Mouse (Mus musculus): ENCODE measurements around the gene Nudc. TPM values are rescaled to one million over a fixed set of nuclear protein-coding genes. Genes with fewer than 3 reads are reported as not detected.
"Not testable (repeated sequence)": the region's sequence is repeated elsewhere in the genome, so short reads cannot be mapped to it uniquely, and the experiment has no call there.

Nudc gene
- polyA plus RNA-seq, 1 experiment from 2014 or later = 355 TPM

DNA sequence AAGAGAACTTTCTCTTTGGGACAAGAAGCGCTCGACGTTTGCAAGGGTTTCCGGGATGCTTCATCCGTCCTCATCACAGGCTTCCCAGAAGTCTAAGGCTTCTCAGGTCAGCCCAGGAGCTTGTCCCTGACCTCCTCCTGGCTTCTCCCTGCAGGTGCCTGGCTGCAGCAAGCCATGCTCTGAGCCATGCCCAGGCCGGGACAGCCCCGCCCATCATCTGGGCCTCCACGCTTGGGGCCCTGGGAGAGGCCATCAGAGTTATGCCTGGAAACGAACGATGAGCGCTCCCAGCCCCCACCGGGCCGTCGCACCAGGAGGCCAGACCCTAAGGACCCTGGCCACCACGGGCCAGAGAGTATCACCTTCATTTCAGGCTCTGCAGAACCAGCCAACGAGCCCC lies 18.0 kb downstream of the Nudc start:
- no peaks in the 10 kb centered on the region for H3K27me3 ChIP-seq
- H3K9me3 ChIP-seq (replicated peaks) = no peaks in the 10 kb centered on the region
- 73% methylated on average over 16 of the region's 16 CpGs for WGBS
- no peak for ATAC-seq (ENCODE audit: insufficient number of reproducible peaks, low FRiP score, low TSS enrichment, low read depth)
- H3K36me3 ChIP-seq = peaks cover 51% of the 10 kb centered on the region
- H3K4me1 ChIP-seq = no peaks in the 10 kb centered on the region
- no peak overlapping the region for H3K27ac ChIP-seq (replicated peaks)
- H3K4me3 ChIP-seq (replicated peaks) = no peak overlapping the region
- H3K9ac ChIP-seq = no peak overlapping the region
- no peak overlapping the region for H3K4me2 ChIP-seq (replicated peaks)

- Histone ChIP-seq H3K36me3 (no peaks in the 10 kb centered on the region), H3K4me3 (replicated peaks) (no peak overlapping the region), H3K27me3 (peaks cover 39% of the 10 kb centered on the region), H3K9me3 (replicated peaks) (no peaks in the 10 kb centered on the region), H3K27ac (replicated peaks) (no peak overlapping the region), H3K4me2 (replicated peaks) (no peak overlapping the region), H3K4me1 (peaks cover 9% of the 10 kb centered on the region; the same call in 1 of the 2 replicates), H3K9ac (no peak overlapping the region)
- WGBS = 66% methylated on average over 2 of the region's 2 CpGs
- no peak for ATAC-seq (ENCODE audit: insufficient number of reproducible peaks, low FRiP score, low TSS enrichment, low read depth)
These were observed 24.3 kb downstream of the Nudc start for GRCm38 (mm10) chr4:133521502-133521901.

DNA sequence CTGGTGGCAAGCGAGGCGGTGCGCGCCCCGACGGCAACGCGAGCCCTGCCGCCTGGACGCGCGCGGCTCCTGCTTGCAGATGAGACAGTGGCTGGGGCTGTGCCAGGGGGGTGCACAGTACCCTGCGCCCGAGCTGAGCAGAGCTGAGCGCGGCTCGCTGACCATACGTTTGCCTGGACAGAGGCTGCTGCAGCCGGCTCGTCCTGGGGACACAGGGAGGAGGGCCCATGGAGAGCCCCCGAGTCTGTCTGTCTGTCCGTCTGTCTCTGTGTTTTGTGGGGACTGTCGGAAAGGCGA lies 26.5 kb downstream of the Nudc start:
- ATAC-seq (ENCODE audit: insufficient number of reproducible peaks, low FRiP score, low TSS enrichment, low read depth) = 0 out of 2 replicates have a peak, but pooled peaks have one; percentile 37
- no peak overlapping the region for H3K27ac ChIP-seq (replicated peaks)
- peaks cover 9% of the 10 kb centered on the region; the same call in 1 of the 2 replicates for H3K4me1 ChIP-seq
- WGBS = 3% methylated on average over 25 of the region's 25 CpGs
- no peaks in the 10 kb centered on the region for H3K9me3 ChIP-seq (replicated peaks)
- H3K4me3 ChIP-seq (replicated peaks) = peak overlapping the region; percentile 53
- H3K27me3 ChIP-seq = peaks cover 39% of the 10 kb centered on the region
- H3K4me2 ChIP-seq (replicated peaks) = peak overlapping the region; percentile 54
- peak overlapping the region; percentile 37 for H3K9ac ChIP-seq
- no peaks in the 10 kb centered on the region for H3K36me3 ChIP-seq

DNA sequence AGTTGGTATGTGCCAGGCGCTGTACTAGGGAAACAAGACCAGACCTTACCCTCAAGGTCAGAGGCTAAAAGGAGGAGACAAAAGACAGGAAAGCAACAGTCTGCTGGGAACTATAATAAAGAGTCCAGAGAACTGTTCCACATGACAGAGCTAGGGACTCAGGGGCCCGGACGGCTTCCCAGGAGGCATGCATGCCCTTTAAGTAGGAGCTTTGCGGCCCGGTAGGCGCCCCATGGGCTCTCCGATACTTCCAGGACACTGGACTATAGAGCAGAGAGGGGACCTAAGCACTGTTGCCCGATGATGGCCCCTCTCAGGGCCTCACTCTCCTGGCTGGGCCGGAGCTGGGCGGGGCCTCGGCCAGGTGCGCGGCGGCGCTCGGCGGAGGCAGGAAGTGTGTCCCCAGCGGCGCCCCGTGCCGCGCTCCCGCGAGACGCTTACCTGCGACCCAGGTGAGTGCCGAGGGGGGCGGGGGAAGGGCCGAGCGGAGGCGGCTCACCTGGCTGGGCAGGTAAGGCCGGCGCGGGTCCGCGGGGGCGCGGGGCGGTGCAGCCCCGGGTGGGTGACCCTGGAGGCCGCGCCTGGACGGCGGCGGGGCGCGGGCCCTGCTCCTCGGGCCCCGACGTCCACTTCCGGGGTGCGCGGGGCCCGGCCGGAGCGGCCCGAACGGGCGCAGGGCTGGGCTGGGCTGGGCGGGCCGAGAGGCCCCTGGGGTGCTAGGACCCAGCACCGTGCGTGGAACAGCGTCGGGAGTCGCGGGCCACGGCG lies 27.0 kb downstream of the Nudc start, which contains the start of gene Kdf1:
TSS of gene Kdf1 (plus strand) at position 363 of the 768 bp plus-strand sequence.
- H3K27ac ChIP-seq (replicated peaks) = no peak within 1 kb of the TSS
- no peaks in the 10 kb centered on the region for H3K36me3 ChIP-seq
- H3K4me2 ChIP-seq (replicated peaks) = peak within 1 kb of the TSS; percentile 54
- 3% methylated on average over 69 of the region's 69 CpGs for WGBS
- H3K4me3 ChIP-seq (replicated peaks) = peak within 1 kb of the TSS; percentile 53
- peaks cover 39% of the 10 kb centered on the region for H3K27me3 ChIP-seq
- peak; percentile 74 for ATAC-seq (ENCODE audit: insufficient number of reproducible peaks, low FRiP score, low TSS enrichment, low read depth)
- peak within 1 kb of the TSS; percentile 37 for H3K9ac ChIP-seq
- H3K4me1 ChIP-seq = peaks cover 9% of the 10 kb centered on the region; the same call in 1 of the 2 replicates
- H3K9me3 ChIP-seq (replicated peaks) = no peaks in the 10 kb centered on the region

DNA sequence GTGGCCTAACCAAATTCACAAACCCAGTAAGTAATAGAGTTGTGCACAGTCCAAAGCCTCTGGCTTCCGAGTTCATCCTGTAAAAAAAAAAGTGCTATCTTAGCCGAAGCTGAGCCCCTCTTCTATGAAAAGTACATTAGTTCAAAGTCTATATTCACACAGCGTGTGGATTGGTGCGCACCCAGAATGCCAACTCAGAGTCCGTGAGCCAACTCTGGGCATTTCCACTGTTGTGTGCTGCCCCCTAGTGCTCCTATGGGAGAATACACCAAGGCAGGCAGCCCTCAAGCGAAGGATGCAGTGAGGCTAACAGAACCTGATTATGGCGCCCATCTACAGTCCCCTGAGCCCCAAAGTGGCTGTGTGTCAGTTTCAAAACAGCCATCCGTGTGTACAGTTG lies 32.8 kb downstream of the Nudc start:
- WGBS = 13% methylated on average over 8 of the region's 8 CpGs

GRCm38 (mm10) chr4:133512511-133512910 lies 33.3 kb downstream of the Nudc start:
- not testable (repeated sequence) for H3K27me3 ChIP-seq; H3K36me3 ChIP-seq; H3K4me1 ChIP-seq; ATAC-seq (ENCODE audit: insufficient number of reproducible peaks, low FRiP score, low TSS enrichment, low read depth); H3K9ac ChIP-seq; H3K27ac ChIP-seq (replicated peaks); H3K9me3 ChIP-seq (replicated peaks); H3K4me3 ChIP-seq (replicated peaks); H3K4me2 ChIP-seq (replicated peaks)
- 40% methylated on average over 5 of the region's 5 CpGs for whole genome bisulfite sequencing

More for the DNA sequence above, 32.8 kb downstream of the Nudc start:
- Histone ChIP-seq H3K9ac (no peak overlapping the region), H3K27ac (replicated peaks) (no peak overlapping the region), H3K4me2 (replicated peaks) (no peak overlapping the region), H3K36me3 (no peaks in the 10 kb centered on the region), H3K4me1 (no peaks in the 10 kb centered on the region), H3K4me3 (replicated peaks) (no peak overlapping the region), H3K27me3 (peaks cover 8% of the 10 kb centered on the region), H3K9me3 (replicated peaks) (no peaks in the 10 kb centered on the region)
- peak; percentile 51; the same call in 1 of the 2 replicates for ATAC-seq (ENCODE audit: insufficient number of reproducible peaks, low FRiP score, low TSS enrichment, low read depth)

DNA sequence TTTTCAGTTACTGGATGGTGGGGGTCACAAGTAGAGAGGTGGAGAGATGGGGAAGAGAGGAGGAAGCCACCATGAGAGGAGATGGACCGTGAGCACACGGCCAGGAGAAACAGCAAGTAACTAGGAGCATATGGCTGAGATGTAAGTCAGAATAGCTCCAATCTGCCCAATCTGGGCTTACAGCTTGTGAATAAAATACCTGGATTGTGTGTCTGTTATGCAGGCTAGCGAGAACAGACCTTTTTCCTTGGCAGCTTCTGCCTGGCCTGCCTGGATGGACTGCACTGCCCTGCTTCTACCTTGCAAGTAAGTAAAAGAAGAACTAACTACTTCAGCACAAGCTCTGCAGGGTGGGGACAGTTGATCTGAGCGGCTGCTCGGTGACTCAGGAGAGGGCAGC lies 34.7 kb downstream of the Nudc start:
- H3K4me3 ChIP-seq (replicated peaks) = no peak overlapping the region
- no peaks in the 10 kb centered on the region for H3K36me3 ChIP-seq
- H3K9me3 ChIP-seq (replicated peaks) = no peaks in the 10 kb centered on the region
- no peaks in the 10 kb centered on the region for H3K4me1 ChIP-seq
- 66% methylated on average over 5 of the region's 5 CpGs for WGBS
- no peak overlapping the region for H3K9ac ChIP-seq
- peaks cover 14% of the 10 kb centered on the region for H3K27me3 ChIP-seq
- no peak for ATAC-seq (ENCODE audit: insufficient number of reproducible peaks, low FRiP score, low TSS enrichment, low read depth)
- no peak overlapping the region for H3K4me2 ChIP-seq (replicated peaks)
- H3K27ac ChIP-seq (replicated peaks) = no peak overlapping the region

GRCm38 (mm10) chr4:133508990-133509389 lies 36.8 kb downstream of the Nudc start:
- no peaks in the 10 kb centered on the region for H3K4me1 ChIP-seq
- no peak overlapping the region for H3K4me2 ChIP-seq (replicated peaks)
- H3K9ac ChIP-seq = no peak overlapping the region
- no peaks in the 10 kb centered on the region for H3K9me3 ChIP-seq (replicated peaks)
- H3K4me3 ChIP-seq (replicated peaks) = no peak overlapping the region
- H3K27ac ChIP-seq (replicated peaks) = no peak overlapping the region
- peaks cover 25% of the 10 kb centered on the region for H3K27me3 ChIP-seq
- H3K36me3 ChIP-seq = no peaks in the 10 kb centered on the region
- 60% methylated on average over 7 of the region's 7 CpGs for WGBS
- ATAC-seq (ENCODE audit: insufficient number of reproducible peaks, low FRiP score, low TSS enrichment, low read depth) = no peak

- Histone ChIP-seq H3K4me3 (replicated peaks) (no peak overlapping the region), H3K36me3 (no peaks in the 10 kb centered on the region), H3K9me3 (replicated peaks) (no peaks in the 10 kb centered on the region), H3K27me3 (peaks cover 35% of the 10 kb centered on the region), H3K27ac (replicated peaks) (no peak overlapping the region), H3K4me1 (no peaks in the 10 kb centered on the region), H3K9ac (no peak overlapping the region), H3K4me2 (replicated peaks) (no peak overlapping the region)
- ATAC-seq (ENCODE audit: insufficient number of reproducible peaks, low FRiP score, low TSS enrichment, low read depth) = no peak
- whole genome bisulfite sequencing = 78% methylated on average over 5 of the region's 5 CpGs
These were observed 39.2 kb downstream of the Nudc start for GRCm38 (mm10) chr4:133506573-133506972.

- Histone ChIP-seq H3K9ac (no peak overlapping the region), H3K9me3 (replicated peaks) (no peaks in the 10 kb centered on the region), H3K27me3 (peaks cover 50% of the 10 kb centered on the region), H3K27ac (replicated peaks) (no peak overlapping the region), H3K36me3 (no peaks in the 10 kb centered on the region), H3K4me2 (replicated peaks) (no peak overlapping the region), H3K4me1 (no peaks in the 10 kb centered on the region), H3K4me3 (replicated peaks) (no peak overlapping the region)
- WGBS = 58% methylated on average over 9 of the region's 9 CpGs
- ATAC-seq (ENCODE audit: insufficient number of reproducible peaks, low FRiP score, low TSS enrichment, low read depth) = no peak
These were observed 40.9 kb downstream of the Nudc start for GRCm38 (mm10) chr4:133504755-133505485.

DNA sequence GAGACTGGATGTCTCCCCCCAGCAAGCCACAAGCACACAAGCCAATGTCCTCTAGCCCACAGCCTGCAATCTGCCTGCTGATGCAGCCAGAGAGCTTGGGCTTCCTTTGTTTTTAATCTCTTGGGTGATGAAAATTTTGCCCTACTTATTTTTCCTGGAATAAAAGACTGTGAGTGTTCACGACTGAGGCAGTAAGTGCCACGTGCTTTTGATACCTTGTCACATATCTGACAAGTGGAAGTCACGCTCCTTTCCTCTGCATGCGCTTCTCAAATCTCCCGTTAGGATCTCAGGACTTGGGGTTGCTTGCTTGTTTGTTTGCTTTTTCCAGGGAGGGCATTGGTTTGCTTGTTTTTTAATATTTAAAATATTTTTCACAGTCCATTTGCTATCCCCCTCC lies 41.5 kb downstream of the Nudc start:
- Histone ChIP-seq H3K4me2 (replicated peaks) (no peak overlapping the region), H3K27ac (replicated peaks) (no peak overlapping the region), H3K9me3 (replicated peaks) (no peaks in the 10 kb centered on the region), H3K36me3 (no peaks in the 10 kb centered on the region), H3K27me3 (peaks cover 56% of the 10 kb centered on the region), H3K4me3 (replicated peaks) (no peak overlapping the region), H3K4me1 (no peaks in the 10 kb centered on the region), H3K9ac (no peak overlapping the region)
- 39% methylated on average over 5 of the region's 5 CpGs for WGBS
- no peak for ATAC-seq (ENCODE audit: insufficient number of reproducible peaks, low FRiP score, low TSS enrichment, low read depth)

Data from embryonic facial prominence, embryonic 15.5 days (tissue).